Mouse (Mus musculus) bone marrow, adult 2 months (tissue): ENCODE measurements around the gene Gm21992.

Experiments used
- CTCF ChIP-seq: fragments of 200-500 bp; IDR thresholded peaks from 2 replicates; pipeline ENCODE4 v1.5.1; 2011; ENCODE audit warnings: low read length, control low read depth; ENCODE audit not compliant: control insufficient read depth, insufficient read depth
- POLR2A ChIP-seq: fragments of 200-500 bp; IDR thresholded peaks from 2 replicates; pipeline ENCODE4 v1.6.1; 2011; ENCODE audit warnings: low read depth, mild to moderate bottlenecking, control low read depth, low read length, borderline replicate concordance; ENCODE audit not compliant: control insufficient read depth

- TF ChIP-seq CTCF (no peak), POLR2A (no peak)
Measured at GRCm38 (mm10) chr19:4697121-4697520, 114.3 kb downstream of the Gm21992 start.
